Mouse (Mus musculus) stomach, postnatal 0 days (tissue): ENCODE results near the gene Ccl2. TPM values are rescaled to one million over a fixed set of nuclear protein-coding genes. Genes with fewer than 3 reads are reported as not detected.

Experiments
- ATAC-seq: fragments of 200-750 bp; cut with Nextera tagmentation; 2 replicates; pipeline ENCODE4 v1.8.0; 2017; ENCODE audit not compliant: low FRiP score, low TSS enrichment
- DNase-seq: peaks from one replicate; pipeline ENCODE4 v3.0.0-alpha.2; 2016; ENCODE audit warnings: low spot score
- H3K27ac ChIP-seq: fragments of 300-500 bp; sonication (generic); replicated peaks from 2 replicates; pipeline ENCODE4 v1.5.1; 2014; ENCODE audit warnings: mild to moderate bottlenecking, control low read depth
- H3K27me3 ChIP-seq: fragments of 300-500 bp; sonication (generic); 2 replicates; pipeline ENCODE4 v1.6.1; 2014; ENCODE audit warnings: low read length; ENCODE audit not compliant: control insufficient read depth, insufficient read depth
- H3K36me3 ChIP-seq: fragments of 300-500 bp; sonication (generic); 2 replicates; pipeline ENCODE4 v1.6.1; 2014; ENCODE audit warnings: low read length, mixed read lengths; ENCODE audit not compliant: control insufficient read depth, insufficient read depth
- H3K4me1 ChIP-seq: fragments of 300-500 bp; sonication (generic); replicated peaks from 2 replicates; pipeline ENCODE4 v1.6.1; 2014; ENCODE audit warnings: antibody characterized with exemption; ENCODE audit not compliant: control insufficient read depth, insufficient read depth
- H3K4me2 ChIP-seq: fragments of 300-500 bp; sonication (generic); replicated peaks from 2 replicates; pipeline ENCODE4 v1.6.1; 2014; ENCODE audit warnings: low read depth, mild to moderate bottlenecking, control low read depth, moderate library complexity
- H3K4me3 ChIP-seq: fragments of 300-500 bp; sonication (generic); 2 replicates; pipeline ENCODE4 v1.5.1; 2014; ENCODE audit warnings: low read depth, low read length, control low read depth
- H3K9ac ChIP-seq: fragments of 300-500 bp; sonication (generic); 2 replicates; pipeline ENCODE4 v1.6.1; 2014; ENCODE audit warnings: mild to moderate bottlenecking, low read length, control low read depth, mixed read lengths
- H3K9me3 ChIP-seq: fragments of 300-500 bp; sonication (generic); 2 replicates; pipeline ENCODE4 v1.6.1; 2016; ENCODE audit warnings: low read length; ENCODE audit not compliant: control insufficient read depth
- CTCF ChIP-seq: IDR thresholded peaks from 2 replicates; pipeline ENCODE4 v1.5.1; 2016; ENCODE audit warnings: antibody characterized with exemption, low read depth, mild to moderate bottlenecking, moderate library complexity
- EP300 ChIP-seq: optimal IDR thresholded peaks from 2 replicates; pipeline ENCODE3; 2016; ENCODE audit warnings: antibody characterized with exemption
- WGBS: fragments of 180-500 bp; shearing (Covaris S2); extraction: QIAGEN DNeasy Blood & Tissue Kit; methylation state at CpG from one replicate; pipeline ENCODE4 v1.1.7; 2014; 5-methylcytosine and 5-hydroxymethylcytosine counted together
- polyA plus RNA-seq: library from polyadenylated mRNA; unstranded; fragments of >200 nt; fragmentation: Nextera tagmentation; extraction: Ambion mirVana; gene quantifications from 2 replicates; pipeline ENCODE4 v1.2.1, GENCODE M21; 2015

Ccl2 gene
- polyA plus RNA-seq, 1 experiment from 2014 or later, result 3.3 TPM

- no peak for TF ChIP-seq CTCF
- TF ChIP-seq EP300, result no peak
- H3K4me3 ChIP-seq, result no peak overlapping the region
- no peak overlapping the region for H3K27ac ChIP-seq
- no peaks in the 10 kb centered on the region for H3K27me3 ChIP-seq
- DNase-seq (no peak), ATAC-seq (no peak)
- no peaks in the 10 kb centered on the region for H3K36me3 ChIP-seq
- no peak overlapping the region for H3K9ac ChIP-seq
- 63% methylated on average over 3 of the region's 3 CpGs for WGBS
- no peak overlapping the region for H3K4me2 ChIP-seq
- H3K9me3 ChIP-seq, result no peaks in the 10 kb centered on the region
- H3K4me1 ChIP-seq, result no peaks in the 10 kb centered on the region; the same call in 1 of the 2 replicates
These were observed 3.8 kb downstream of the Ccl2 start for GRCm38 (mm10) chr11:82039132-82039660.

- Histone ChIP-seq H3K4me2 (no peak overlapping the region), H3K4me3 (no peak overlapping the region), H3K27ac (no peak overlapping the region), H3K27me3 (no peaks in the 10 kb centered on the region), H3K9me3 (no peaks in the 10 kb centered on the region), H3K9ac (no peak overlapping the region), H3K4me1 (no peaks in the 10 kb centered on the region), H3K36me3 (no peaks in the 10 kb centered on the region)
- 77% methylated on average over 4 of the region's 4 CpGs for WGBS
- DNase-seq, result no peak
- no peak for ATAC-seq
- no peak for TF ChIP-seq EP300
- TF ChIP-seq CTCF, result no peak
These were observed 6.3 kb downstream of the Ccl2 start for GRCm38 (mm10) chr11:82041671-82042080.

GRCm38 (mm10) chr11:82045471-82045870, 10.1 kb downstream of the Ccl2 start, which contains the start of gene Ccl7:
Gene Ccl7, plus strand, starts transcription at chr11:82045712.
- ATAC-seq, result no peak
- Histone ChIP-seq H3K4me1 (no peaks in the 10 kb centered on the region), H3K4me2 (no peak within 1 kb of the TSS), H3K9ac (no peak within 1 kb of the TSS), H3K9me3 (no peaks in the 10 kb centered on the region), H3K27me3 (no peaks in the 10 kb centered on the region), H3K4me3 (no peak within 1 kb of the TSS), H3K36me3 (no peaks in the 10 kb centered on the region), H3K27ac (no peak within 1 kb of the TSS)
- 52% methylated on average over 3 of the region's 3 CpGs for WGBS
- TF ChIP-seq EP300, result no peak
- TF ChIP-seq CTCF, result no peak
- no peak for DNase-seq

- H3K9me3 ChIP-seq, result no peaks in the 10 kb centered on the region
- ATAC-seq, result no peak
- no peak overlapping the region for H3K9ac ChIP-seq
- TF ChIP-seq CTCF, result peak; percentile 86
- TF ChIP-seq EP300, result no peak
- 42% methylated on average over 6 of the region's 6 CpGs for WGBS
- H3K4me3 ChIP-seq, result no peak overlapping the region
- H3K27ac ChIP-seq, result no peak overlapping the region
- no peak overlapping the region for H3K4me2 ChIP-seq
- no peaks in the 10 kb centered on the region for H3K36me3 ChIP-seq
- H3K4me1 ChIP-seq, result no peaks in the 10 kb centered on the region
- peak; percentile 35 for DNase-seq
- no peaks in the 10 kb centered on the region for H3K27me3 ChIP-seq
These were observed 12.5 kb downstream of the Ccl2 start for GRCm38 (mm10) chr11:82047746-82048415.

GRCm38 (mm10) chr11:82053849-82054248, 18.5 kb downstream of the Ccl2 start:
- ATAC-seq, result no peak
- WGBS, result 79% methylated on average over 7 of the region's 7 CpGs
- Histone ChIP-seq H3K9me3 (no peaks in the 10 kb centered on the region), H3K27ac (no peak overlapping the region), H3K4me1 (no peaks in the 10 kb centered on the region), H3K4me2 (no peak overlapping the region), H3K4me3 (no peak overlapping the region), H3K27me3 (no peaks in the 10 kb centered on the region), H3K9ac (no peak overlapping the region), H3K36me3 (no peaks in the 10 kb centered on the region)
- no peak for DNase-seq
- no peak for TF ChIP-seq CTCF

- Histone ChIP-seq H3K4me3 (no peak within 1 kb of the TSS), H3K4me1 (no peaks in the 10 kb centered on the region), H3K27ac (no peak within 1 kb of the TSS), H3K4me2 (no peak within 1 kb of the TSS), H3K27me3 (no peaks in the 10 kb centered on the region), H3K9ac (no peak within 1 kb of the TSS), H3K36me3 (no peaks in the 10 kb centered on the region), H3K9me3 (no peaks in the 10 kb centered on the region)
- DNase-seq (no peak), ATAC-seq (no peak)
- TF ChIP-seq EP300 (no peak), CTCF (no peak)
- WGBS, result 52% methylated on average over 6 of the region's 6 CpGs
These were observed 22.3 kb downstream of the Ccl2 start, which contains the start of gene Ccl11 for GRCm38 (mm10) chr11:82057646-82058045. Gene Ccl11, plus strand, starts transcription at chr11:82057823.
